Mouse (Mus musculus) lung, postnatal 0 days (tissue): ENCODE results near the gene Thoc5.

ENCODE experiments used
- CTCF ChIP-seq: IDR thresholded peaks from 2 replicates; pipeline ENCODE4 v1.5.1; 2016; ENCODE audit warnings: antibody characterized with exemption, mild to moderate bottlenecking
- EP300 ChIP-seq: IDR thresholded peaks from 2 replicates; pipeline ENCODE4 v1.6.1; 2016; ENCODE audit warnings: antibody characterized with exemption, mild to moderate bottlenecking, control low read depth

- no peak for TF ChIP-seq CTCF
- no peak for TF ChIP-seq EP300
These were observed 41.1 kb downstream of the Thoc5 start for GRCm38 (mm10) chr11:4936243-4936642.
